Mouse (Mus musculus) myocyte (in vitro differentiated cells): ENCODE data around the gene Atxn7. TPM values are rescaled to one million over a fixed set of nuclear protein-coding genes. Genes with fewer than 3 reads are reported as not detected.
A peak's percentile ranks its signal among the peaks of the same experiment; 100 is the strongest.

Source experiments
- H3K27me3 ChIP-seq: one replicate; pipeline ENCODE4 v1.6.1; 2011; ENCODE audit not compliant: control insufficient read depth, insufficient read depth, insufficient read length
- H3K36me3 ChIP-seq: one replicate; pipeline ENCODE4 v1.6.1; 2011; ENCODE audit not compliant: control insufficient read depth, insufficient read depth
- H3K4me2 ChIP-seq: one replicate; pipeline ENCODE4 v1.6.1; 2011; ENCODE audit warnings: low read depth, control low read depth
- H3K4me3 ChIP-seq: one replicate; pipeline ENCODE4 v1.5.1; 2011; ENCODE audit warnings: mild to moderate bottlenecking, control low read depth, moderate library complexity
- H3K79me2 ChIP-seq: one replicate; pipeline ENCODE4 v1.6.1; 2011; ENCODE audit not compliant: control insufficient read depth, insufficient read depth
- H3ac ChIP-seq: one replicate; pipeline ENCODE4 v1.6.1; 2011; ENCODE audit not compliant: control insufficient read depth, insufficient read length
- CEBPB ChIP-seq: IDR thresholded peaks from 2 replicates; pipeline ENCODE4 v1.6.1; 2011; ENCODE audit warnings: mild to moderate bottlenecking, moderate library complexity; ENCODE audit not compliant: poor library complexity, insufficient read depth, severe bottlenecking
- E2F4 ChIP-seq: IDR thresholded peaks from one replicate; pipeline ENCODE4 v1.6.1; 2011; ENCODE audit warnings: mild to moderate bottlenecking, control low read depth, moderate library complexity; ENCODE audit not compliant: insufficient read depth
- MAX ChIP-seq: IDR thresholded peaks from one replicate; pipeline ENCODE4 v1.6.1; 2011; ENCODE audit warnings: low read depth, mild to moderate bottlenecking, control low read depth
- MYOD1 ChIP-seq, 3 experiments: IDR thresholded peaks; one replicate each; pipeline ENCODE4 v1.6.1; 2011; ENCODE audit warnings: control low read depth in 2 of 3, low read depth in 2 of 3, mild to moderate bottlenecking in 2 of 3, moderate library complexity in 1 of 3; ENCODE audit not compliant: insufficient read length in 2 of 3, control insufficient read depth in 1 of 3
- MYOG ChIP-seq, 3 experiments: IDR thresholded peaks; one replicate each; pipeline ENCODE4 v1.6.1; 2011; ENCODE audit warnings: control low read depth in 2 of 3, low read depth in 2 of 3, mild to moderate bottlenecking in 2 of 3; ENCODE audit not compliant: insufficient read length in 2 of 3, control insufficient read depth in 1 of 3, insufficient read depth in 1 of 3
- POLR2A ChIP-seq: IDR thresholded peaks from one replicate; pipeline ENCODE4 v1.6.1; 2011; ENCODE audit warnings: low read depth, mild to moderate bottlenecking, control low read depth, moderate library complexity; ENCODE audit not compliant: insufficient read length
- POLR2AphosphoS2 ChIP-seq: IDR thresholded peaks from one replicate; pipeline ENCODE4 v1.6.1; 2011; ENCODE audit warnings: low read depth, control low read depth; ENCODE audit not compliant: insufficient read length
- REST ChIP-seq: IDR thresholded peaks from one replicate; pipeline ENCODE4 v1.6.1; 2011; ENCODE audit warnings: mild to moderate bottlenecking, control low read depth, moderate library complexity; ENCODE audit not compliant: insufficient read depth, insufficient read length
- SRF ChIP-seq: IDR thresholded peaks from one replicate; pipeline ENCODE4 v1.6.1; 2011; ENCODE audit warnings: low read depth; ENCODE audit not compliant: control insufficient read depth, insufficient read length
- TCF12 ChIP-seq: IDR thresholded peaks from one replicate; pipeline ENCODE4 v1.6.1; 2011; ENCODE audit warnings: mild to moderate bottlenecking, control low read depth; ENCODE audit not compliant: poor library complexity, insufficient read depth, severe bottlenecking
- TCF3 ChIP-seq: IDR thresholded peaks from one replicate; pipeline ENCODE4 v1.6.1; 2011; ENCODE audit warnings: low read depth, control low read depth; ENCODE audit not compliant: insufficient read length
- USF1 ChIP-seq: IDR thresholded peaks from one replicate; pipeline ENCODE4 v1.6.1; 2011; ENCODE audit warnings: low read depth, mild to moderate bottlenecking, control low read depth, moderate library complexity
- polyA plus RNA-seq: library from polyadenylated mRNA; unstranded; fragments of >200 nt; fragmentation: generic; extraction: Trizol; gene quantifications from one replicate; pipeline ENCODE4 v1.2.1, GENCODE M21; 2012; ENCODE audit warnings: missing spikeins

Gene Atxn7
- 1.4 TPM for polyA plus RNA-seq

DNA sequence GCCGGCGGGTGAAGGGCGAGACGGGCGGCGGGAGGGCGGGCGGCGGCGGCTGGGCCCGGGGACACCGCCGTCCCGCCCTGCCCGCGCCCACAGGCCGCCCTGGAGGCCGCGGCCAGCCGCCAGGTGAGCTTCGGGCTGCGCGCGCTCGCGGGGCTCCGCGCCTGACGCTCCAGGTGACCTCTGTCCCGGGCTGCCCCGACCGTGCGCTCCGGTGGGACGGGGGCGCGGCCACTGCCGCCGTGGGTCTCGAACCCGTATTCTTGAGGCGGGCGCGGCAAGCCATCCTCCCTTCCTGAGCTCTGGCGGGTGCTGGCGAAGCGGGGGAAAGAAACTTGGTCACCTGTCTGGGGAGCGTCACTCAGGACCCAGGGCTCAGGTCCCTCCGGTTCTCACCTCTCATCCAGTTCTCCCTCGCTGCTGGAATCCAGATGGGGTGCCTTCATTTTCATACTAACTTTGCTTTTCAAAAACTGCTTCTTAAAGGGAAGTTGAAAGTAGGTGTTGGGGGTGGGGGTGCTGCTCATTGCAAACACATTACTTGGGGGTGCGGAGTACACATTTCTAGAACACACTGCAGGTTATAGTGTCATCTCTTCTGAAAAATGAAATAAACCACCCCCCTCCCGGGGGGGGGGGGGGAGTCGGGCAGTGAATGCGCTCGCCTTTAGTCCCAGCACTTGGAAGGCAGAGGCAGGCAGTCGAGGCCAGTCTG is at the start of gene Atxn7, which contains the start of gene Thoc7:
Gene Atxn7 (plus strand): TSS at position 40 of the 712 bp plus-strand sequence.
Gene Thoc7 (minus strand): TSS at position 452 of the 712 bp plus-strand sequence.
- H3K27me3 ChIP-seq: no peaks in the 10 kb centered on the region
- H3ac ChIP-seq: peak within 1 kb of the TSS; percentile 99
- H3K36me3 ChIP-seq: no peaks in the 10 kb centered on the region
- H3K79me2 ChIP-seq: peaks cover 35% of the 10 kb centered on the region
- TF ChIP-seq E2F4: no peak
- TF ChIP-seq CEBPB: no peak
- TF ChIP-seq TCF3: no peak
- TF ChIP-seq MAX: no peak
- TF ChIP-seq REST: no peak
- no peak for TF ChIP-seq POLR2AphosphoS2
- no peak for TF ChIP-seq USF1
- no peak for TF ChIP-seq TCF12
- no peak for TF ChIP-seq MYOG (IDR thresholded peaks at IDR 0.05; ENCODE audit: control insufficient read depth in 1 of 3, insufficient read depth in 1 of 3, insufficient read length in 2 of 3, low read depth in 2 of 3)
- TF ChIP-seq MYOD1 (IDR thresholded peaks at IDR 0.05; ENCODE audit: control insufficient read depth in 1 of 3, insufficient read length in 2 of 3, low read depth in 2 of 3): no peak
- no peak for TF ChIP-seq SRF
- TF ChIP-seq POLR2A: no peak
- peak within 1 kb of the TSS; percentile 64 for H3K4me3 ChIP-seq
- peak within 1 kb of the TSS; percentile 67 for H3K4me2 ChIP-seq

DNA sequence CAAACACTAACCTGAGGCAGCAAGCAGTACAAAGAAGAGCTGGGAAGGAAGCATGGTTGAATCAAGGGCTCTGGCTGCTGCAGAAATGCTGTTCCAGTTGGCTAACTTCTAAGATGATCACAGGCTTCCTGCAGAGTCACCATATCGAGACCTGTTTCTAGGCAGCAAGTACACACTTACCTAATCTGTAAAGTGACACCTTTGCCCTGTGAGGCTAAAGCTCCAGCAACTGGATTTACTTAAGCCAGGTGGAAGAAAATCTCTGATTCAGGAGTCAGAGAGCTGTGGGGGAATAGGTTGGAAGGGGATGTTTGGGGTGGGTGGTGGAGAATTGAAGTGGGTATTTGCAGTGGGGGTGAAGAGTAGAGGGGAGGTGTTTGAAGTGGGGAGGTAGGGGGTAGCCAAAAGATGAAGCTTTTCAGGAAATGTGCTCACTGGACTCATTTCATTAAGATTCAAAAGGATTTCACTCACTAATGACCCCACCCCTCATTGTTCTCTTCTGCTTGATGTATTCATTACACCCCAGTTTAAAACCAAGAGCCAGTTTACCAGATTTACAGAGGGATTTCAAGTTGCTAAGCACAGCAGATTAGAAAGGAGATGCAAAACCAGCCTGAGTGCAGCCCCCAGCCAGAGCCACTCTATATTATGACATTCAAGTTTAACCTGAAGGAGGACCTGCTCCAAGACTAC is 46.7 kb upstream of the Atxn7 start, which contains the start of gene Gm281:
Gene Gm281 (minus strand): TSS at position 92 of the 696 bp plus-strand sequence.
- H3K4me2 ChIP-seq: no peak within 1 kb of the TSS
- no peaks in the 10 kb centered on the region for H3K79me2 ChIP-seq
- H3K27me3 ChIP-seq: no peaks in the 10 kb centered on the region
- H3ac ChIP-seq: no peak within 1 kb of the TSS
- H3K4me3 ChIP-seq: no peak within 1 kb of the TSS
- no peak for TF ChIP-seq USF1
- no peak for TF ChIP-seq CEBPB
- no peak for TF ChIP-seq REST
- TF ChIP-seq E2F4: no peak
- no peak for TF ChIP-seq POLR2AphosphoS2
- no peak for TF ChIP-seq MYOD1 (IDR thresholded peaks at IDR 0.05; ENCODE audit: control insufficient read depth in 1 of 3, insufficient read length in 2 of 3, low read depth in 2 of 3)
- no peak for TF ChIP-seq MYOG (IDR thresholded peaks at IDR 0.05; ENCODE audit: control insufficient read depth in 1 of 3, insufficient read depth in 1 of 3, insufficient read length in 2 of 3, low read depth in 2 of 3)
- no peak for TF ChIP-seq MAX
- no peak for TF ChIP-seq POLR2A
- no peak for TF ChIP-seq TCF3
- H3K36me3 ChIP-seq: no peaks in the 10 kb centered on the region

DNA sequence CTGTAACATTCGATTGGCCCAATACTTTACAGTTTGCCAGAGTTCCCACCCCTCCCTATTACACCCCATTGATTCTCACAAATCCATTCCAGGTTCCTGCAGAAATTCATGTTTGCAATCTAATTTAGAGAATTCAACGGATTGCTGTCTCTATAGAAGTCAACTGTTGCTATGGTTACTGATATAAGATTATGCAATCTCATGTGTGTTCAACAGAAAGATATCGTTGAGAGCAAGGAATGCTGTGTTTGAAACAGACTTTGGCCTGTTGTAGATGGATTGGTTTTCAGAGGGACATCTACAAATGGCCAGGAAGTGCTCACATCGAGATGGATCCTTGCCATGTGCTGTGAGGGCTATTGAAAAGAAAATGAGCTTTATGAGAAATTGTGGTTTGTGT is 46.0 kb upstream of the Atxn7 start:
- H3K4me2 ChIP-seq: no peak overlapping the region
- TF ChIP-seq E2F4: no peak
- TF ChIP-seq REST: no peak
- no peak for TF ChIP-seq MYOG (IDR thresholded peaks at IDR 0.05; ENCODE audit: control insufficient read depth in 1 of 3, insufficient read depth in 1 of 3, insufficient read length in 2 of 3, low read depth in 2 of 3)
- no peak for TF ChIP-seq MAX
- TF ChIP-seq CEBPB: no peak
- TF ChIP-seq POLR2A: no peak
- no peak for TF ChIP-seq POLR2AphosphoS2
- no peak for TF ChIP-seq USF1
- TF ChIP-seq TCF12: no peak
- no peak for TF ChIP-seq TCF3
- no peak for TF ChIP-seq MYOD1 (IDR thresholded peaks at IDR 0.05; ENCODE audit: control insufficient read depth in 1 of 3, insufficient read length in 2 of 3, low read depth in 2 of 3)
- TF ChIP-seq SRF: no peak
- H3K27me3 ChIP-seq: no peaks in the 10 kb centered on the region
- H3ac ChIP-seq: no peak overlapping the region
- no peaks in the 10 kb centered on the region for H3K36me3 ChIP-seq
- no peaks in the 10 kb centered on the region for H3K79me2 ChIP-seq
- H3K4me3 ChIP-seq: no peak overlapping the region

DNA sequence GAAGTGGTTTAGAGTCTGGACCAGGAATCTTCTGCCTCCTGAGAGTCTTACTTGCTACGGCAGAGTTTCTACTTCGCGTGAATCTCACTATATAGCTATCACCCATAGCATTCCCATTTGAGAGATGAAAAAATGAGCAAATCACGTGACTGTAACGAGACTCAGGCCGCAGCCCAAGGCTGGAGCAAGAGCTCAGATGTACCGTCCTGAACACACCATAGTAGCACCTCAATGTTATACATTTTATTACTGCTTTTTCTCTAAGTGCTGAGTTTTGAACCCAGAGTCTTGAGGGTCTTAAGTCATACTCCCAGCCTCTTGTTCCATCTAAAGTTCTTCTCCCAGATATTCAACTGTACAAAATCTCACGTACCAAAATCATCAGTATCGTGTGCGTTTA is 44.0 kb upstream of the Atxn7 start:
- H3K79me2 ChIP-seq: no peaks in the 10 kb centered on the region
- no peak overlapping the region for H3K4me3 ChIP-seq
- TF ChIP-seq CEBPB (no peak), MYOG (IDR thresholded peaks at IDR 0.05; ENCODE audit: control insufficient read depth in 1 of 3, insufficient read depth in 1 of 3, insufficient read length in 2 of 3, low read depth in 2 of 3) (no peak), POLR2A (no peak), REST (no peak), TCF12 (no peak), MYOD1 (IDR thresholded peaks at IDR 0.05; ENCODE audit: control insufficient read depth in 1 of 3, insufficient read length in 2 of 3, low read depth in 2 of 3) (no peak), TCF3 (no peak)
- no peak overlapping the region for H3ac ChIP-seq
- no peak overlapping the region for H3K4me2 ChIP-seq
- no peaks in the 10 kb centered on the region for H3K36me3 ChIP-seq
- no peaks in the 10 kb centered on the region for H3K27me3 ChIP-seq

DNA sequence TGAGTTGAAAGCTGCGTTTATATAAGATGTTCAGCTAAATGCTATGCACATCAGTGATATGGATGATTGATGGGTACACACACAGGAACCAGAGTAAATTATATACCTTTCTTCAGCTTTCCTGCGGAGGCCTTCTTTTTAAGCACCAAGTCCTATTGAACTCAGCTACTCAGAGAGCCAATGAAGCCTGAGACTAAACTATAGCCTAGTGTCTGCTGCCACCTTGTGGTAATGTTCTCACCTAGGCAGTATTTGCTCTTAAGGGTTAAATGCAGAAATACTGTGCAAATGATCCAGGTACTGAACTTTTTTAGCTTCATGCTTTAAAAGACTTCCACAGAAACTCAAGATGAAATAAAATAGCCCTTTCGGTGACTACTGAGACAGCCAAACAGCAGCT is 43.6 kb upstream of the Atxn7 start:
- no peak overlapping the region for H3ac ChIP-seq
- H3K4me3 ChIP-seq: no peak overlapping the region
- no peaks in the 10 kb centered on the region for H3K27me3 ChIP-seq
- no peaks in the 10 kb centered on the region for H3K79me2 ChIP-seq
- TF ChIP-seq POLR2A (no peak), MAX (no peak), TCF12 (no peak), MYOD1 (IDR thresholded peaks at IDR 0.05; ENCODE audit: control insufficient read depth in 1 of 3, insufficient read length in 2 of 3, low read depth in 2 of 3) (no peak), TCF3 (no peak), CEBPB (no peak), REST (no peak), USF1 (no peak), SRF (no peak), E2F4 (no peak), POLR2AphosphoS2 (no peak)
- no peaks in the 10 kb centered on the region for H3K36me3 ChIP-seq
- no peak overlapping the region for H3K4me2 ChIP-seq
